Mouse (Mus musculus): Measurements from ENCODE around the gene Rabgef1. TPM values are rescaled to one million over a fixed set of nuclear protein-coding genes. Genes with fewer than 3 reads are reported as not detected.
"Not testable (repeated sequence)": the region's sequence is repeated elsewhere in the genome, so short reads cannot be mapped to it uniquely, and the experiment has no call there.

Gene Rabgef1
- polyA plus RNA-seq, 1 experiment from 2014 or later, result 23.7 TPM

GRCm38 (mm10) chr5:130254164-130255016, 82.8 kb downstream of the Rabgef1 start:
- Histone ChIP-seq H3K27me3 (ENCODE audit: control insufficient read depth, insufficient read depth, low read length) (no peaks in the 10 kb centered on the region), H3K4me2 (ENCODE audit: low read depth, severe bottlenecking) (peak overlapping the region; percentile 59), H3K9me3 (ENCODE audit: control insufficient read depth, low read length) (no peaks in the 10 kb centered on the region), H3K4me1 (ENCODE audit: control insufficient read depth, insufficient read depth, low read length) (no peaks in the 10 kb centered on the region), H3K27ac (replicated peaks; ENCODE audit: low read depth, low read length) (0 out of 2 replicates have a peak overlapping the region, but pooled peaks have one; percentile 22), H3K36me3 (ENCODE audit: control insufficient read depth, insufficient read depth, low read length) (peaks cover 12% of the 10 kb centered on the region; the same call in 1 of the 2 replicates), H3K9ac (ENCODE audit: low read length) (peak overlapping the region; percentile 75), H3K4me3 (ENCODE audit: low read depth, low read length) (peak overlapping the region; percentile 60)
- no peak for DNase-seq (ENCODE audit: low spot score)
- ATAC-seq (ENCODE audit: insufficient number of reproducible peaks, low FRiP score, low TSS enrichment, low read depth), result no peak
- 18% methylated on average over 19 of the region's 19 CpGs for WGBS

GRCm38 (mm10) chr5:130255017-130255720, 83.6 kb downstream of the Rabgef1 start, which contains the start of the genes Sbds and Tyw1:
TSS of gene Sbds (minus strand) at chr5:130255530.
TSS of gene Tyw1 (plus strand) at chr5:130255619.
- Histone ChIP-seq H3K27ac (replicated peaks; ENCODE audit: low read depth, low read length) (0 out of 2 replicates have a peak within 1 kb of the TSS, but pooled peaks have one; percentile 22), H3K9ac (ENCODE audit: low read length) (peak within 1 kb of the TSS; percentile 75), H3K36me3 (ENCODE audit: control insufficient read depth, insufficient read depth, low read length) (peaks cover 8% of the 10 kb centered on the region; the same call in 1 of the 2 replicates), H3K9me3 (ENCODE audit: control insufficient read depth, low read length) (no peaks in the 10 kb centered on the region), H3K27me3 (ENCODE audit: control insufficient read depth, insufficient read depth, low read length) (no peaks in the 10 kb centered on the region), H3K4me3 (ENCODE audit: low read depth, low read length) (peak within 1 kb of the TSS; percentile 60), H3K4me1 (ENCODE audit: control insufficient read depth, insufficient read depth, low read length) (no peaks in the 10 kb centered on the region), H3K4me2 (ENCODE audit: low read depth, severe bottlenecking) (peak within 1 kb of the TSS; percentile 63)
- WGBS, result under 1% methylated on average over 52 of the region's 52 CpGs
- peak; percentile 84 for ATAC-seq (ENCODE audit: insufficient number of reproducible peaks, low FRiP score, low TSS enrichment, low read depth)
- DNase-seq (ENCODE audit: low spot score), result peak; percentile 98

- Histone ChIP-seq H3K4me3 (ENCODE audit: low read depth, low read length) (peak overlapping the region; percentile 60), H3K4me2 (ENCODE audit: low read depth, severe bottlenecking) (peak overlapping the region; percentile 63), H3K9ac (ENCODE audit: low read length) (0 out of 2 replicates have a peak overlapping the region, but pooled peaks have one; percentile 17), H3K27ac (replicated peaks; ENCODE audit: low read depth, low read length) (0 out of 2 replicates have a peak overlapping the region, but pooled peaks have one; percentile 15)
- DNase-seq (ENCODE audit: low spot score); H3K9me3 ChIP-seq (ENCODE audit: control insufficient read depth, low read length); ATAC-seq (ENCODE audit: insufficient number of reproducible peaks, low FRiP score, low TSS enrichment, low read depth); H3K36me3 ChIP-seq (ENCODE audit: control insufficient read depth, insufficient read depth, low read length); H3K27me3 ChIP-seq (ENCODE audit: control insufficient read depth, insufficient read depth, low read length); H3K4me1 ChIP-seq (ENCODE audit: control insufficient read depth, insufficient read depth, low read length): not testable (repeated sequence)
- WGBS, result 29% methylated on average over 20 of the region's 20 CpGs
Observed at GRCm38 (mm10) chr5:130255799-130256525, 84.4 kb downstream of the Rabgef1 start.

- H3K4me2 ChIP-seq (ENCODE audit: low read depth, severe bottlenecking), result peak overlapping the region; percentile 72
- WGBS, result under 1% methylated on average over 25 of the region's 25 CpGs
- H3K27me3 ChIP-seq (ENCODE audit: control insufficient read depth, insufficient read depth, low read length), result no peaks in the 10 kb centered on the region
- peak overlapping the region; percentile 55 for H3K9ac ChIP-seq (ENCODE audit: low read length)
- ATAC-seq (ENCODE audit: insufficient number of reproducible peaks, low FRiP score, low TSS enrichment, low read depth) (peak; percentile 95), DNase-seq (ENCODE audit: low spot score) (peak; percentile 91)
- peaks cover 2% of the 10 kb centered on the region; the same call in 1 of the 2 replicates for H3K36me3 ChIP-seq (ENCODE audit: control insufficient read depth, insufficient read depth, low read length)
- H3K9me3 ChIP-seq (ENCODE audit: control insufficient read depth, low read length), result no peaks in the 10 kb centered on the region
- H3K4me3 ChIP-seq (ENCODE audit: low read depth, low read length), result peak overlapping the region; percentile 46
- peak overlapping the region; percentile 15; the same call in 1 of the 2 replicates for H3K27ac ChIP-seq (replicated peaks; ENCODE audit: low read depth, low read length)
- H3K4me1 ChIP-seq (ENCODE audit: control insufficient read depth, insufficient read depth, low read length), result no peaks in the 10 kb centered on the region
Observed at GRCm38 (mm10) chr5:130256678-130257271, 85.2 kb downstream of the Rabgef1 start.

GRCm38 (mm10) chr5:130257303-130257702, 85.7 kb downstream of the Rabgef1 start:
- Histone ChIP-seq H3K4me1 (ENCODE audit: control insufficient read depth, insufficient read depth, low read length) (no peaks in the 10 kb centered on the region), H3K9ac (ENCODE audit: low read length) (peak overlapping the region; percentile 55), H3K36me3 (ENCODE audit: control insufficient read depth, insufficient read depth, low read length) (no peaks in the 10 kb centered on the region), H3K27ac (replicated peaks; ENCODE audit: low read depth, low read length) (peak overlapping the region; percentile 15; the same call in 1 of the 2 replicates), H3K9me3 (ENCODE audit: control insufficient read depth, low read length) (no peaks in the 10 kb centered on the region), H3K4me3 (ENCODE audit: low read depth, low read length) (peak overlapping the region; percentile 46), H3K27me3 (ENCODE audit: control insufficient read depth, insufficient read depth, low read length) (no peaks in the 10 kb centered on the region), H3K4me2 (ENCODE audit: low read depth, severe bottlenecking) (peak overlapping the region; percentile 72)
- ATAC-seq (ENCODE audit: insufficient number of reproducible peaks, low FRiP score, low TSS enrichment, low read depth), result no peak
- WGBS, result 11% methylated on average over 8 of the region's 8 CpGs
- peak; percentile 25 for DNase-seq (ENCODE audit: low spot score)

GRCm38 (mm10) chr5:130263454-130263853, 91.9 kb downstream of the Rabgef1 start:
- H3K9ac ChIP-seq (ENCODE audit: low read length), result no peak overlapping the region
- no peak overlapping the region for H3K4me3 ChIP-seq (ENCODE audit: low read depth, low read length)
- H3K4me1 ChIP-seq (ENCODE audit: control insufficient read depth, insufficient read depth, low read length), result no peaks in the 10 kb centered on the region
- no peak overlapping the region for H3K4me2 ChIP-seq (ENCODE audit: low read depth, severe bottlenecking)
- WGBS, result 83% methylated on average over 11 of the region's 11 CpGs
- H3K36me3 ChIP-seq (ENCODE audit: control insufficient read depth, insufficient read depth, low read length), result peaks cover 11% of the 10 kb centered on the region; the same call in 1 of the 2 replicates
- H3K27ac ChIP-seq (replicated peaks; ENCODE audit: low read depth, low read length), result no peak overlapping the region
- H3K9me3 ChIP-seq (ENCODE audit: control insufficient read depth, low read length), result no peaks in the 10 kb centered on the region
- no peaks in the 10 kb centered on the region for H3K27me3 ChIP-seq (ENCODE audit: control insufficient read depth, insufficient read depth, low read length)
- ATAC-seq (ENCODE audit: insufficient number of reproducible peaks, low FRiP score, low TSS enrichment, low read depth), result no peak
- DNase-seq (ENCODE audit: low spot score), result no peak
